Mouse (Mus musculus) R1 (cell line): ENCODE data around the gene Tmod3.
A peak's percentile ranks its signal among the peaks of the same experiment; 100 is the strongest.

Experiments used
- DNase-seq: peaks from one replicate; pipeline ENCODE4 v3.0.0-alpha.2; 2018; ENCODE audit warnings: low read depth, low spot score

Tmod3 gene

GRCm38 (mm10) chr9:75559512-75560012, at the start of gene Tmod3:
Tmod3 (minus strand) TSS chr9:75559657.
- peak; percentile 97 for DNase-seq

- DNase-seq = no peak
Measured at GRCm38 (mm10) chr9:75607496-75607895, 48.0 kb upstream of the Tmod3 start.

GRCm38 (mm10) chr9:75601510-75601909, 42.1 kb upstream of the Tmod3 start:
- DNase-seq = no peak

- DNase-seq = no peak
Measured at GRCm38 (mm10) chr9:75600166-75600934, 40.9 kb upstream of the Tmod3 start.

DNA sequence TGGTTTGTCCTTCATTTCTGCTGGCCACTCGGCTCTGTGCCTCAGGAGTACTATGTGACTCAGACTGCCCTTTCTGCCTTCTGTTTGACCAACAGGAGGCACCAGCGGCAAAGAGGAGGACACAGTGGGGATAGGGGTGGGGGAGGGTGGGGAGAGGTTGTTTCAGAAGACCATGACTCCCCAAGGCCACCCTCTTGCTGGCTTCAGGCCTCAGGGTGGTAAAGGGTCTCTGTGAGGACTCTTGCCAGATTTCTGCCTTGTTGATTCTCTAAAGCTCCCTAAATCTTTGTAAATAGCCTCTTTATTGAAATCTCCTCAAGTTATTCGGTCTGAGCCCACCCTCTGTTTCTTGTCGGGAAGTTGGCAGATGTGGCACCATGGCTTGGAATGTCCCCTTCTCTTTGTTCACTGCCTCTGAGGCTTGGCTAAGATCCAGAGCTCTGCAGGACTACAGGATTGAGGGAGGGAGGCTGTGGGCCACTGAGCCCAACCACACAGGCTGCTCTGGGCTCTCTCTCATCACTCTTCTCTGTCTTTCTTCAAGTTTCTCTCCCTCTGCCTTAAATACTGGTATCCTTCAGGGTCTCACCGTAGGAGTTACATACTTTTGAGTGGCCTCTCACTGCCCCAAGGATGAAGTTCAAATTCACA, 39.9 kb upstream of the Tmod3 start:
- no peak for DNase-seq

DNA sequence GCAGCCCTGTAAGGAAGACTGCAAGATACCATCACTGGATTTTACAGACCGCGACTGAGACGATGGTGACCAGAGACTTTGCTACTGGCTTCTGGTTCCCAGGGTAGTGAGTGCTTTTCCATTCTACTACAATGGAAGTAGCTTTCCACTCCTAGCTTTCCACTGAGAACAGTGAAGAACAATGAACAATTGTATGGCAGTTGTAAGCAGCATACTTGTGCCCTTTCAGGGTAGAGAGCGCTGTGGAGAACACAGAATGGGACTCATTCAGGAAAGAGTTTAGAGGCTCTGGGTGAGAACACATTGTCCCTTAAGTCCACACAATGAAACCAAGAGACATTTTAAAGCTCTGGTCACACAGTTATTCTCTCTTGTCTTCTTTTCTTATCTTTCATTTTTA, 38.1 kb upstream of the Tmod3 start:
- no peak for DNase-seq

- DNase-seq = no peak
Measured at GRCm38 (mm10) chr9:75597036-75597435, 37.6 kb upstream of the Tmod3 start.

DNA sequence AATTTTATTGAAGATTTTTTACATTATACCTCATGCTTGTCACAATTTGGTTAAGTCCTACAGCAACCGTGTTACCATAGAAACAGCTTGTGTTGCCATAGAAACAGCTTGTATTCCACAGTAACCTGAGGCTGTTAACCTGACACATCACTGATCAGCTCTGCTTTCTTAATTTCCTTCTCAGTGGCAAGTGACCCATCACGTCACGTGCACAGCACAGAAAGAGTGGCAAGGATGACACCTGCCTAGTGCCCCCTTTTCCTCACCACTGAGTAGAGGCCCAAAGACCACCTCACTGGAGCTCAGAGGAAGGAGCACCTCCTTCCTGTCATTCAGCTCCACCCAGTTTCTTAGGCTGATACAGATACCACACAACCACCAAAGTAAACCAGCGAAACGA, 34.0 kb upstream of the Tmod3 start:
- peak; percentile 52 for DNase-seq

DNA sequence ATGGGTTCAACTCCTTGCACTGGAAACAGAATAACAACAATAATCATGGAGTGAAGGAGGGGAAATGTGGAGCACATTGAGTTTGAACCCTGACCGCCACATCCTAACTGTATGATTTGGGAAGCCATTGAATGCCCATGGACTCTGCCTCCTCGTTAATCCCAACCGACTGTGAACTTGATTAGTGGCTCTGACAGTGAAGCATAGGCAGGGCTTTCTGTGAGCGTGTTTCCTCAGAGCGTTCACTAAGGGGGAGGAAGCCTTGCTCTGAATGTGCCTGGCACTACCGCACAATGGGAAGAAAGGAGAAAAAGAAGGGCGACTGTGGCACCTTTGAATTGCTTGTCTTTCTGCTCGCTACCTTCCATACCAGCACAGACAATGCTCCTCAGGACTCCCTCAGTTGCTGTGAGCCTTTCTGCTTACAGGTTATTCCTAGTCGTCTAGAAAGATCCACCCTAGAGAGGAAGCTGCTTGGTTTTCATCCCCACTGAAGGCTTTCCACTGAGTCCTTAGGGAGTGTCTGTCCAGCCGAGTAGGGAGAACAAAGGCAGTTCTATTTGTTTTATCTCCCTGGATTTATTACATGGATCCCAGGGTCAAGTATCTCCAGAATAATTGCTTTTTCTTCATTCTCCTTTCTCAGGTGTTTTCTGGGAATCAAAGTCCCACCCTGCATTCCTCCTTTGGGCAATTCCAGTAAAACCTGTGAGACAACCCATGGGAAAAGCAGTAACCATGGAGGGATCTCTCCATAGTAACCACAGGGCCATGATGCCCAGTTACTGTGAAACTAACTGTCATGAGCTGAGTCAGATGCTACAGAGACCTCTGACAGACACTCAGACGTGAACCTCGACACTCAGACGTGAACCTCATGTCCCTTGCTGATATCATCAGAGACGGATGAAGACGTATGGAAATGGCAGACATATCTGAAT, 30.7 kb upstream of the Tmod3 start:
- peak; percentile 41 for DNase-seq

DNA sequence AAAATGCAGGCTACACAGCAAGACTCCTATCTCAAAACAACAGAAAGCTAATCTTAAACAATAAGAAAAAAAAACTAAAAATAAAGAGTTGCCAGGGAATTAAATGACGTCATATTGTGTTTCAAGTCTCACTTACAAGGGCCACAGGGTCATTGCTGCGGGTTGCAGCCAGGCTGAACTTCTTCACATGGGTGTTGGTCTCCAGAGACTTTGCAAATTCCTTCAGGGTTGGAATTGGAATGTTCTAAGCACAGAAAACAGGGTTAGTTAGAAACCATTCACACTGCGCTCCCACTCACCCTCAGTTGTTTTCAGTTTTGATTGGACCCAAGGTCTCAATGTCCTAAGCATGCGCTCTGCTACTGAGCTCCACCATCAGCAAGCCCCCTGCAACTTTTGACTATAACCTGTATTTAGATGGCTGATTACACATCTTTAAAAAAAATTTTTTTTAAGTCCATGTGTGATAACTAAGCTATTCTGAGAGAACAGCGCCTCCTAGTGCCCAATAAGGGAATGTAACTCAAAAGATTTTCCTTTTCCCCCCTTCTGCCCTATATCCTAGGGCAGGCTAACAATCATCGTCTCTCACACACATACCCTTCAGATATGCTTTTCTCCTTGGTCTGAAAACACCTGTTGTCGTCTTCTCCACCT, 22.4 kb upstream of the Tmod3 start:
- DNase-seq = peak; percentile 44

- DNase-seq = no peak
Measured at GRCm38 (mm10) chr9:75579321-75579720, 19.9 kb upstream of the Tmod3 start.

DNA sequence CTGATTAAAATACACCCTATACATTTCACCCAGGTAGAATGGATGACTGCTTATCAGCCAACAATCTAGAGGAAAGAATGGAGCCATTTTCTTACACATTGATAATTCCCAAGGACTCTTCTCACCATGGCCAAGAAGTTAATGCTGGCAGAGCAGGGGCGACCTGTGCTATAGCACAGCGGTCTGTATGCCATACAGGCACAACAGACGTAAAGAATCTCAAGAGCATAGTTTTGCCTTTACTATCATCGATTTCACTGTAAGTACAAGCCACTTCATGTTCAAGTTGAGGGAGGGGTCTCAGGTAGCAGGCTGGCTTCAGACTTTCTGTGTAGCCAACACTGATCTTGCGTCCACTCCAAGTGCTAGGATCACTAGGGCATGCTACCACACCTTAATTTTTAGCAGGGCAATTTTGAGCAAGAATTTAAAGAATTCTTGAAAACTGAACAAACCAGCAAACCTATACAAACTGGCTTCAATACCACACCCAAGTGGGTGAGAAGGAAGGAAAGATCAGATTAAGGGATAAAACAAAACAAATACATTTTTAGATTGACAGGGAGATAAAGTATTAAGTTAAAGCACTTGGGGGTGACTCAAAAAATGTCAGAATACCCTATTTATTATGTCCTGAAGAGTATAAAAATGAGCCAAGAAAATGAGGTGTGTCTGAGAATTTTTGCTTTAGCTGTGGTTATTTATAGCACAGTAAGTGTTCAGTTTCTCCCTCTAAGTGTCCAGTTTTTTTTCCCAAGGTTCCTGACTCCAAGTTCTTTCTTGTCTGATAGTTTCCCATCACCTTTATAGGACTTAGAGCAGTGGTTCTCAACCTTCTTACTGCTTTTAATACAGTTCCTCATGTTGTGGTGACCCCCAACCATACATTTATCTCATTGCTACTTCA, 11.8 kb upstream of the Tmod3 start:
- DNase-seq = no peak

DNA sequence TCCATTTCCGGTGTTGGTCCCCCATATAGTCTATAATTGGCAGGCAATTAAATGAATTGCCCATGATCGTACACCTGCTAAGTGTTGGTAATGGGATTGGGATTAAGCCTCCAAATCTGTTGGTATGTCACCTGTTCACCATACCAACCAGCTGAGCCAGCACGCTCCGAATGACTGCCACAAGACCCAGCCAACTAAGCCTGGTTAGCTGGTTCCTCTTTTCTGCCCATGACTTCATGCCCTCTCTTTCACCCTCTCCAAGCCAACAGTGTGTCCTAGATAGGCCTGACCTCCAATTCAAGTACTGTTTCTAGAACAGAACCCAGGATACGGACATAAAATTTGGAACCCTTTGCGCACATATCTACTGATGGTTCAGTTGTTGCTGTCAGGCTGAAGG, 8.9 kb upstream of the Tmod3 start:
- no peak for DNase-seq

GRCm38 (mm10) chr9:75564892-75565291, 5.4 kb upstream of the Tmod3 start:
- DNase-seq = peak; percentile 81

DNA sequence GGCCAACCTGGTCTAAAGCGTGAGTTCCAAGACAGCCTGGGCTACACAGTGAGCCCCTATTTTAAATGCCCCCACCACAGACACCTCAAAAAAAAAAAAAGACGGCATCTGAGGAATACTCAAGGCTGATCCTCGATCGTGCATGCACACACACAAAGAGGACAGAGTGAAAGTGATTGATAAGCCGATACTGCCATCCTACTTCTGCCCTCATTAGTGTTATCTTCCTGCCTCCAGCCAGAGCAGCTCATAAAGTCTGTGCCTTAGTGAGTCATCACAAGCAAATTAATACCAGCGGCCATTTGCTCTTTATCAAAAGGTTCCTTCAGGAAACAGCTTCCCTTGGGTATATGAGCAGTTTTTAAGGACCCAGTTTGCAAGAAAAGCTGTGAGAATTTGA, 4.2 kb upstream of the Tmod3 start:
- DNase-seq = no peak

DNA sequence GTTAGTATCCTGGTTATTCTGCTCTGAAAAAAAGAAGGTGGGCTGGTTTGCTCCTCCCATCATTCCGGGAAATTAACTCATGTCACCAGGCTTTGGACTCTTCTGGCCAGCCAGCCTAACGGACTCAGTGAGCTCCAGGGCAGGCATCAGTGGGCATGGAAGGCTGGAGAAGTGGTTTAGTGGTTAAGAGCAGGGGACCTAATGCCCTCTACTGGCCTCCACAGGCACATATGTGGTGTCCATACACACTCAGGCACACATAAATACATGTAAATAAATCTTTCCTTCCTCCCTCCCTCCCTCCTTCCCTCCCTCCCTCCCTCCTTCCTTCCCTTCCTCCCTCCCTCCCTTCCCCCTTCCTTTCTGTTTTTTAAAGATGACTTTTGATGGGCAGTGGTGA, 3.7 kb upstream of the Tmod3 start:
- DNase-seq = no peak

DNA sequence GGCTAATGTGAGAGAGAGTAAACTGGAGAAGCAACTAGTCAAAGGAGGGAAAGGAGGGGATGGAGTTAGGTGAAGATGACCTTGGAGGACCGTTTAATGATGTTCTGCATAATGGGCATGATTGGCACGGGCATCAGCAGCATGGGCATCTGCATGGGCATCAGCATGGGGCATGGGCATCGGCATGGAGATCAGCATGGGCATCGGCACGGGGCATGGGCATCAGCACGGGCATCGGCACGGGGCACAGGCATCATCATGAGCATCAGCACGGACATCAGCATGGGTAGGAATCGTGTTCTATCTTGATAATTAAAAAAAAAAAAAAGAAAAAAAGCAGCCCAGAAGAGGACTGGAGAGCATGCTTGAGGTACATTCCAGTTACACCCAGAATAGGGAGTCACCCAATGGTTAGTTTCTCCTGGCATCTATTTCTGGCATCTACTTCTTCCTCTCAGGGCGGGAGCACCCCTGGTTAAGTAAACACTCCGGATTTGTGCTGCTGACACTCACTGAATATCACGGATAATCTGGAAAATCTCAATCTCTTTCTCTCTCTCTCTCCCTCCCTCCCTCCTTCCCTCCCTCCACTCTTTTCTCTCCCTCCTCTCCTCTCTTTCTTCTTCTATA, 1.7 kb upstream of the Tmod3 start:
- DNase-seq = no peak

DNA sequence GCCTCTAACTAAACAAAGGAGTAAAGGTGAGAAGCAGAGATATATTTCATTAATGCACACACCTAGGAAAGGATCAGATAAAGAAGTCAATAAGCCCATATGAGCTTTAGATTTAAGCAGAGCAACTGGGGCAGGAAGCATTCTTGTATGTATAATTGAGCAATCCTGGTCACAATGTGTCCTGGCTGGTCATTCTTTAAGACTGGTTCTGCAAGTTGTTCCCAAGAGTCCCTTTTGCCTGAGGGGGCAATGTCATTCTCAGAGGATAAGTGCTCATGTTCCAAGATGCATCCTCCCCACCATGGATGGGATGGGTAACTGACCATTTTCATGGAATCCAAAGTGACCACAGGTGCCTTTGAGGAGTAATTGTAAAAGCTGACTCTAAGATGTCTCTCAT, 896 bp upstream of the Tmod3 start:
- no peak for DNase-seq

DNA sequence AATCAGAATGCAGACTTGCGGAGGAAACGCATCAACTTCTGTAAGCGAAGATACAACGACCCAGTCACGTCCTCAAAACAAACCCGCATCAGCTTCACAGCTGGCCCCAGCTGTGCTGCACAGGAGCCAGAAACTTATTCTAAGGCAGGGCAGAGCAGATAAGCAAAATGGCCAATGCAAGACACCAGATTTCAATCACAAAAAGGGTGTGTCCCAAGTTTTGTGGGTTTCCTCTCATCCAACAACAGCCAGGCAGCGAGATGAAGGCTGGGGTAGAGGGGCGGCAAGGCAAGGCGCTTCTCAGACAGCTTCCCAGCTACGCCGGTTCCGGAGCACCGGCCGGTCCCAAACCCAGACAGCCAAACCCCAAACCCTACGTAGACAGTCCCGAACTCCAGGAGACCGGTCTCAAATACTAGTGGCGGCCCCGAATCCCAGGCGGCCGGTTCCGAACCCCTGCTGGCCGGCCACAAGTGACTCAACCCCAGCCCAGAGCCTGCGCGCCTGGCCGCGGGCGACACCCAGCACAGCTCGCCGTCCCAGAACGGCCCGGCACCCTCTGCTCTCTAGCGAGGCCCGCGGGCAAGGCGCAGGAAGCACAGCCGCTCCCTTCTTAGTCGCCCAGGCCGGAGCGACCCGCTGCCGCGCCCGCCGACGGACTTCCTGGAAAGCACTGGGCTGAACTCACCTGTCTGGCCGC, 495 bp downstream of the Tmod3 start:
- DNase-seq = peak; percentile 79
